Mouse (Mus musculus) brain, embryonic 14.5 days (tissue): Measurements from ENCODE around the gene Hoxd12.

Source experiments
- CTCF ChIP-seq: fragments of 200-500 bp; IDR thresholded peaks from 2 replicates; pipeline ENCODE4 v1.5.1; 2012; ENCODE audit warnings: inconsistent platforms, mild to moderate bottlenecking, moderate library complexity, borderline replicate concordance; ENCODE audit not compliant: insufficient read depth, insufficient read length; ENCODE audit errors: extremely low read depth
- POLR2A ChIP-seq: fragments of 200-500 bp; IDR thresholded peaks from 2 replicates; pipeline ENCODE4 v1.6.1; 2012; ENCODE audit warnings: mild to moderate bottlenecking, inconsistent platforms, borderline replicate concordance; ENCODE audit not compliant: poor library complexity, insufficient read depth, insufficient read length, severe bottlenecking; ENCODE audit errors: extremely low read depth

DNA sequence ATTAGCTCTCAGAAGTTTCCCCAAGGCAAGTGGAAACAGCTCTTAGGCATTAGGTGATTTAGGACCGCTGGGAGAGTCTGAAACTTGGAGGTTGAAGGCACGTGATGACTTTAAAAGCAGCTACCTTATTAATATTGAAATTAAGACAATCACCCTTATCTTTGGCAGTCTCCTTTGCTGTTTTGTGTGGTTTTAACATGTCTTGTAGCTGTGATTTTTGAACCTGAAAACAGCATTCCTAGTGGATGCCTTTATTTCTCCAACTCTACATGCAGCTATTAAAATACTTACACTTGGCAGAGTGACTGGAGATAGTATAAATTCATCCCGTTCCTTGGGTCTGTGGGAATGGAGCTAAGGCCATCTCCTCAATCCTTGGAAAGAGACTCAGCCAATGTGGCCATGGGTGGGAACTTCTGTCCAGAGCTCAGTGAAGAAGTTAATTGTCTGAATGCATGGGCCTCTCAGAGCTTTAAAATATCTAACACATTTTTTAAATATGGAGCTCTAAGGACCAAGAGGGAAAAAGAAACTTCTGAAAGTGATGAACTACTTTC, 4.1 kb upstream of the Hoxd12 start:
- TF ChIP-seq CTCF = no peak
- no peak for TF ChIP-seq POLR2A
